Mouse (Mus musculus): ENCODE measurements around the gene Snx18.

Snx18 gene

DNA sequence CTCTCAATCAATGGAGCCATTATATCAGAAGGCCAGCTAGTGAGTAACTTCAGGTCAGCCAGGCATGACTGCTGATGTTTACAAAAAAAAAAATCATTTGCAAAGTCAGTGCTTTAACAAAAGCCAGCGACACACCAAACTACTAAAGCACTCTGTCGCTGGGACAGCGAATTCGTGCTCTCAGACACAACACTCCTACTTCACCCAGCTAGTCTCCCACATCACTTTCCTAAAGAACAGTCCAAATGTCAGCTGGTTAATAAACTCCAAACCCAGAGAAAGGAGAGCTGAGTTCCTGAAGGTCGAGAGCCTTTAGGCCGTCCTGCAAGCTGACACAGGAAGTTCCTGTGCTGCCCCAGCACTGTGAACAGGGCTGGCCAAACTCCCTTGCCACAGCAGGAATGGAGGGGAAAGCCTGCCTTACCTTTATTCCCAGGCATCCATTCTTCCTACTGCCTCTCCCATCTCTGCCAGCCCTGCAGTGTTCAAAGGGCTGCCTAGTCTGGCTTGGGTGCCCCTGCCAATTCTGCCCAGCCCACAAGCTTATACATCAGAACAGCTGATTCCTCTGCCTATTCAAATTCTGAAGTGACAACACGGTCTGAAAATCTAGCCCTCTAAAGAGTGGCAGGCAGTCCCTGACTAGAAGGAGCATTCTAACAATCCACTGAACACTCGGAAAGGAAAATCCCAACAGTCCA is 2.2 kb downstream of the Snx18 start:
- DNase-seq (ENCODE audit: low read depth, low spot score) = peak; percentile 74

DNA sequence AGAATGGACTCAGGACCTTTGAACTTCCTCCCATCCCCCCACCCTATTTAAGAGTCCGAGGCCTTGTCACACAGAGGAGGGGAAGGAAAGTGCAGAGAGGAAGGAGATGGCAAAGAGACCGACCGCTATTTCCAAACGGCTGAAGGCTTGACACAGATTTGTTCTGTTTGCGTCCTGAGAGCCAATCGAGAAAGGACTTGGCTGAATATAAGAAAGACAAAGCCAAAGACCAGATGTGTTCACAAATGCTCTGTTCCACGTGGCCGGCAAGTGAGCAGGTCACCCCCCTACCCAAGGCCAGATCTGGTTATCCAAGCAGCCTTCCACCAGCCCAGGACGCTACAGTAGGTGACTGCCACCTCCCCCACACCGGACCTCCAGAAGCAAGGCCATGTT is 2.8 kb downstream of the Snx18 start:
- peak; percentile 71 for DNase-seq (ENCODE audit: low read depth, low spot score)

DNA sequence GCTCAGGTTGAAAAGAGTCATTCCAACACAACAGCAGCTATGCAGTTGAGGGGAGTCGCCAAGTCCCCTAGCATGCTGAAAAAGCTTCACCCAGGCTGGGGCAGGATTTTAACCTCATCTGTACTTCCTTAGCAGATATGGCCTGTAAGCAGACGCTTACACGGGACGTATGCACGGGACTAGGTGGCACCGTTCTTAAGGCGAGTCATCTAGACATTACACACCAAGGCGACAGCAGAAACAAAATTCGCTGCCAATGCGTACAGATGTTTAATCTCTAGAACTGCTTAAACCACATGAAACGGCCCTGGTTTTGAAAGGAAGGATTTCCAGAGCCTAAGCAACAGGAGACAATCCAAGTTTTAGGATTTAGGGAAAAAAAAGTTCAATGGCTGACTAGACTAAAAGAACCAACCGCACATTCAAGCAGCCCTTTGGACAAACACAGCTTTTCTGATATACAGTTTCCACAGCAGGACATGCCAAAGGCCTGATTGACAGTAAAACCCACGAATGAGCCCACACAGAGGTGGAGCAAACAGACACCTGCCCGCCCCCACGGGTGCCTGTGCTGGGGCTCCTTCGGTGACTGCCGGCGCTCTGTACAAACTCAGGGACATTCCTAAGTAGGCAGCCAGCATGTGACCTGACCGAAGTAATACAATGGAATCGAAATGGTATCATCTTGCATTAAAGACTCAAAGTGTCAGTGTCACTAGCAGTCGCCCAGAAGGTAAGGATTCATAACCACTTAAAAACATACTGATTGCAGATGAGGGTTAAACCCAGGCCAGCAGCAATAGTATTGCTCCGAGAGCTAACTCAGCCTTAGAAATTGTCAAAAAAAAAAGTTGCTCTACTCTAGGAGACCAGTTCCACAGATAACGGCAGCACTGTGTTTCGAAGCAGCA is 3.5 kb downstream of the Snx18 start:
- DNase-seq (ENCODE audit: low read depth, low spot score) = peak; percentile 88

DNA sequence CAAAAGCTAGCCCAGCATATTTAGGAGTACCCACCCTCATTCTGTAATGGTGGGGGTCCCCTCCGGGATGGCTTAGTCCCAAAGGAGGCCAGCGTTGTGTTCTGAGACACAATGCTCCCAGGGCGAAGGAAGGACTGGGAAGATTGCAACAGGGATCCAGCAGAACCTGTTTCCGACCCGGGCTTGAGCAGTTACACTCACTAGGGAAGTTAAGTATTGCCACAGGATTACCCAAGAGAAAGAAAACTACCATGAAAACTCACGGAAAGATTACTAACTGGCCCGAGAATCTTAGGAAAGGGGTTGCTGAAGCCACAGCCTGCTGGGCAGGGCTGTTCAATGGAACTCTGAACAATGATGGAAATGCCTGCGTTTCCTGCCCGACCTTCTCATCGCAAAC is 4.5 kb downstream of the Snx18 start:
- DNase-seq (ENCODE audit: low read depth, low spot score) = no peak

DNA sequence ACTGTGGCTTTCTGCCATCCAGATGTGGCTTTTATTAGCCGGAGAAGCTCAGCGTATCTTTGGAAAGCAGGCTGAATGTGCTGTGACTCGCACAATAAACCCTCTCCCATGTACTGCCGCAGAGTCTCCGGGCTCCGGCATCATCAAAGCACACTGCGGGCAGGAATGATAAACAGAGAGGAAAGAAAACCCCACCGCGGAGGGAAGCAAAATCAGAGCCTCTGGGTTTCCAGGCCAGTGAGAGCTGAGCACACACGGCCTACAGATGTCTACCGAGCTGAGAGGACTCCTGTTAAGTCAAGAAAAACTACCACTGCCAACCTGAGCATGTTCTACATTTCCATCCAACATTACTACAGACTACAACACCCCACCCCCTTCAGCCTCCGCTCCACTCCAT is 5.0 kb downstream of the Snx18 start:
- DNase-seq (ENCODE audit: low read depth, low spot score) = no peak

DNA sequence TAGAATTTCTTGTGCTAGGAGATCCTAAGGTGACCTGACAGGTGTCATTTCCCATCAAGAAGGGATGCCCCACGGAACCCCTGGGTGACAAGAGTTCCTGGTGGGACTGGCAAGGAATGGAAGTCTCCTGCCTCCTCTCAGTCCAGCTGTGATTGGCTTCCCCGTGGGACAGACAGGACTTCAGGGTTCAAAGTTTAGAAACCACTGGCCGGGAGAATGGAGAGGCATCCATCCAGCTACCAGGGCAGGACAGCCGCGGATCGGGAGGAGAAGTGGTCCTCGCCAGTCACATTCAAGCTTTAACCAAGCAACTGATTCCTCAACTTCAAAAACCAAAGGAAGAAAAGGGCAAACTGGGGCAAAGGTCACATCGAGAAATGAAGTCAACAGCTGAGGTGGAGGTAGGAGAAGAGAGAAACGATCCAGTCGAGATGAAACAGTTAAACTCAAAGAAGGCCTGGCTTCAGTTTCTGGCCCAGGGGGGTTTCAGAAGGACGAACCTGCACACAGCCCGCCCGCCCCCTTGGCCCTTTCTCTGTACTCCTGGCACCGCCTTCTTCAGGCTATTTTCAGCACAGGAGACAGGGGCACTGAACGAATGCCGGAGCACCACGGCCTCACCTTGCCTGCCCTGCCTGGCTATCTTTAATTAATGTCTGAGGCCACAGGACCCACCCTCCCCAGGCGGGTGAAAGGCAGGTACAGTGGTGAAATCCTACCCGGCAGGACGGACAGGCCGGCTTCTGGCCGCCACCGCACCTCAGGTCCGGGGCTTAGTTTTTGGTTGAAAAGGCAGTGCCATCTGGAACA is 6.0 kb downstream of the Snx18 start:
- DNase-seq (ENCODE audit: low read depth, low spot score) = no peak

DNA sequence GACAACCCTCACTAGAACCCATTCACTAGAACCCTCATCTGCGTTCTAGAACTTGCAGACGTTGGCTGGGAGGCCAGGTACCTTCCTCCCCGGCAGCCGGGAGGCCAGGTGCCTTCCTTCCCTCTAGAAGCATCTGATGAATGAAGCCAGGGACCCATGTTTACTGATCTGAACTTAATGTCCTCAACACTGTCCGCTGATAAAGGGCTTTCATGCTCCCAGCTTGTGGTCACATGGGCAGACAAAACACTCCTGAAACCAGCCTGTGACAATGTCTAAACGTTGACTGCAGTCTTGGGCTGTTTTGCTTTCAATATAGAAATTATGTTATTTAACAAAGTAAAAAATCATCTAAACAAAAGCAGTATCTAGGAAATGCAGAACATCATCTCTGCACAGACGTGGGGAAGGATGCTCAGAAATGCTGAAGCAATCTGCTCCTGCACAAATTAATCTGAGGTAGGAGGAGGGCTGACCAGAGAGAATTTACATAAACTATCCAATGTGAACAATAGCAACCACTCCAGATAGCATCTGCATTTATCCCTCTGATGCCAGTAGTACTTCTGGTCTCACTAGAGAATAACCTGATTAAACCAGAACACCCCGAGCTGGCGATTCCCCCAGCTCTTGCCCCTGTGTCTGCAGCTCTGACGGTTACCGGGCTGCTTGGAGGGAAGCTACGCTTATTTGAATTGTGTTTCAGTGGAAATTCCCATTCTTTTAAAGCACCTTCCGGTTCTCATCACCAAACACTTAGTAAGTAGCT is 7.4 kb downstream of the Snx18 start:
- no peak for DNase-seq (ENCODE audit: low read depth, low spot score)

DNA sequence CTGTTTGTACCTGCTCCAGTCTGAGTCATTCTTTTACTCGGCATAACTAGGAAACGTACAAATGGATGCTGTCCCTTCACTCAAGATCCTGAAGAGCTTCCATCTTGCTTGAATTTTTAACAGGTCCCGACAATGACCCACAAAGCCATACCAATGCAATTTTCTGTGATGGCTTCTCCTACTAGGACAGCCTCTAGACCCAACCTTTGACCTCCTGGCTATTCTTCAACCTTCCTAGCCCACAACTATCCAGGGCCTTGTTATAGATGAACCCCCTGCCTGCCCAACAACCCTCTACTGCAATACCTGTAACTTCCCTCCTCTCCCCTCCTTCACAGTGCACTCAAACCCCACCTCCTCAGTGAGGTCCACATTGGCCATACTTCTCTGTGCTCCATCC is 8.9 kb downstream of the Snx18 start:
- no peak for DNase-seq (ENCODE audit: low read depth, low spot score)

DNA sequence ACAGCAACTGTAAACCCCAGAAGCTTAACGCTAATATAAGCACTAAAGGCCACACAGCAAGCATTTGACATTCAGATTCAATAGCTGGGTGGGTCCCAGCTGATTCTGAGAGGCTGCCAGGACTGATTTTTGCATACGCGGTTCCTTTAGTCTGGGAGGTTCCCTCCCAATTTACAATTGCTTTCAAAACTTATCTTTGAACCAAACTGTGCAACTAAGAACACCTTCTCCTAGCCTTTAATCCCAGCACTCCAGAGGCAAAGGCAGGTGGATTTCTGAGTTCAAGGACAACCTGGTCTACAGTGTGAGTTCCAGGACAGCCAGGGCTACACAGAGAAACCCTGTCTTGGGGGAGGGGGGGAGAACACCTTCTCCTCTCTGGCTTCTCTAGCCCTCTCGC is 10.5 kb downstream of the Snx18 start:
- no peak for DNase-seq (ENCODE audit: low read depth, low spot score)

DNA sequence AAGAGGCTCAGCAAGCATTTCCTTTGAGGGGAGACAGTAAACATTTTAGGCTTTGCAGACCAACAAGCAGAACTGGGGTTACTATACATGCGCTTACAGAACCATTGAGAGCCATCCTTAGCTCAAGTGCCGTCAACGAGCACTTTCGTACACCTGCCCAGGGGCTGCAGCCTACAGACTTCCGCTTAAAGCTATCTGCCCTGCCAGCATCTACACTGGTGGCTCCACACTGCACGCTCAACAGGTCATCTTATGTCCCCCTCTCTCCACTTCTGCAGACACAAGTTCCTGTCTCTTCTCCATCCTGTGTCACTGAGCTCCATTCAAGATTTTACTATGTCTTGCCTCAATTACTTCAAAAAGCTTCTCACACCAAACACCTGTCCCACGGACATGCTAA is 11.0 kb downstream of the Snx18 start:
- no peak for DNase-seq (ENCODE audit: low read depth, low spot score)

DNA sequence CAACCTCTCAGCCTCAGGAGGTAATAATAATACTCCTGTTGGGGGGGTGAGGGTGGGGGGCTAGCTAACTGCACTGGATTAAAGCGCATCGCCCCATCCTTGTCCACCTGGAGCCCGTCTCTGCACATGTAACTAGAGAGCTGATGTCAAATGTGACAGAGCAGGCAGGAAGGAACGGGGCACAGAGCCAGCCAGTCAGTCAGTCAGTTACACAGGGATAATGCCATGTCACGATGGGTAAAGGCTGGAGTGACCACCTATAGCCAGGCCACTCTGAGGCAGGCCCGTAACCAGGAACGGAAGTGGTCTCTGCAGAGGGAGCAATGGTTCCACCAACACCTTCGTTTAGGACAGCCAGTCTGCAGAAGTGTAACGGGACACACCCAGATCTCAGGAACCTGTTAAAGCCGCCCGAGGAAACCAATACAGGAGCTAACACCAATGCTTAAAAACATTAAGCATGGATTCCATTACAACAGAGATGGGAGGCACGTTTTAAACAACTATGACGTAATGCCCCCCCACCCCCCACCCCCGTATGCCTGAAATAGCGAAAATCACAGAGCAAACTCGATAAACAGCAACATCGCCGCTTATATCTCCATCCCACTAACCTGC is 11.5 kb downstream of the Snx18 start:
- no peak for DNase-seq (ENCODE audit: low read depth, low spot score)

DNA sequence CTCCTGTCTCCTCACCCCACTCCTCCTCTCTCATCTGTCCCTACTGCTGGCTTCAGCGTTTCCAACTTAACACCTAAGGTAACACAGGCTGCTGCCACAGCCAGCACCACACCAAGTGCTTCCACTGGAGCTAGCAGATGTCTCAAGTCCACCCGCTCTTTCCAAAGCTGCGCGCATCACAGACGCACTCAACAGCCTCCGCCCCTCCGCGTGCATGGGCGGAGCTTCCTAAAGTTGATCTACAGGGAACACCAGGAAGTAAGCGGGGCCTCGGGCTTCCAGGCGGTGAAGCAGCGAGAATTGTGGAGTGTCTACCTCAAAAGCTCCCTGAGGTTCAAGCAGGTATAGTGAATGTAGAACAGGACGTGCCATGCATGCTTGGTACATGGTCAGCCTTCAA is 12.2 kb downstream of the Snx18 start:
- no peak for DNase-seq (ENCODE audit: low read depth, low spot score)

DNA sequence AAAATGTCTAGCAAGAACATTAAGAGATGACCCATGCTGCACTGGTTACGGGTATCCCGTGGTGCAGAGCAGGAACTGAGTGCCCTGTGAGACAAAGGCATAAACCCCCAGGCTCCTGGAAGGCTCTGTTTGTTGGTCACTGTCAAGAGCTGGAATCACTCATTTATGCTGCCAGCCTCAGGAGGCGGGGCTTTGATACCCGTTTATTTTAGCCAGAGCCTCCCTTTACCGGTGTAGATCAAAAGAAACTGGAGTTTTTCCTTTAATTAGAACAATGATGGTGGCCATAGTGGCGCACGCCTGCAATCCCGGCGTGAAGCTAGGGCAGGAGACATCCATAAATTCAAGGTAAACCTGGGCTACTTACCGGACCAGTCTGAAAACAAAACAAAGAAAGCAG is 12.7 kb downstream of the Snx18 start:
- DNase-seq (ENCODE audit: low read depth, low spot score) = no peak

DNA sequence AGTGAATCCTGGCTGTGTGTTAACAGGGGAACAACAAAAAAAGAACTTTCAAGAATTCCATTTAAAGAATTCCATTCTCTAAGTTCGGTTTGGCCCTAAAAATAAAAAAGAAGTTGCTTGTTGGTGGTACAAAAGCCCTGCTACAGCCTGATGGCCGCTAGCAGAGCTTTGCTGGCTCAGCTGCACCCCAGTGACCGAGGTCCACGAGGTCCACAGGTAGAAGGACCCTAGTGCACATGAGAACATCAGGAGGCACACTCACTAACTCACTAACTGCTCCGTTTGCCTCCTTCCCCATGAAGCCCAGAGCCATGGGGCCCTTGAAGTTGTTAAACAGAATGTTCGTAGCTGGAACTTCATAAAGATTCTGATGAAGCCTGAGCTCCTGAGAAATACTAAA is 14.0 kb downstream of the Snx18 start:
- DNase-seq (ENCODE audit: low read depth, low spot score) = no peak

DNA sequence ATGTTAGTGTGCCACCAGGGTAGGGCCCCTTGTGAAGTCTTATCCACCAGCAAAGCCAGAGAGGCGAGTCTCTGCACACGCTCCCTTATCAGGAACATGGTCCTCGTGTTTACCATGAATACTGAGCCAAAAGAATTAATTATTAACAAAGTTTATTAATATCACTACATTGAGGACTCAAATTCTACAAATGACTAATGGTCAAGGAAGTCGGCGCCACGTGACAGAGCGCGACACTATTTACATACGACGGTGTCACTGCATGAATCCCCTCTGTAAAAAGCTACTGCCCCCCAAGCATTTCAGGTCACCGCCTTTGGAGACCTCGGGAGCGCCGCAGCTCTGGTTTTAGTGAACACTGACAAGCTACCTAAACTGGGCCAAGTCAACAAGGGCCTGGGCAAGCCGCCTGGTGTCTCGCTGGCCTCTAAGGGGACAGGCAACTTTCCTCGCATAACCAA is 15.5 kb downstream of the Snx18 start:
- no peak for DNase-seq (ENCODE audit: low read depth, low spot score)

DNA sequence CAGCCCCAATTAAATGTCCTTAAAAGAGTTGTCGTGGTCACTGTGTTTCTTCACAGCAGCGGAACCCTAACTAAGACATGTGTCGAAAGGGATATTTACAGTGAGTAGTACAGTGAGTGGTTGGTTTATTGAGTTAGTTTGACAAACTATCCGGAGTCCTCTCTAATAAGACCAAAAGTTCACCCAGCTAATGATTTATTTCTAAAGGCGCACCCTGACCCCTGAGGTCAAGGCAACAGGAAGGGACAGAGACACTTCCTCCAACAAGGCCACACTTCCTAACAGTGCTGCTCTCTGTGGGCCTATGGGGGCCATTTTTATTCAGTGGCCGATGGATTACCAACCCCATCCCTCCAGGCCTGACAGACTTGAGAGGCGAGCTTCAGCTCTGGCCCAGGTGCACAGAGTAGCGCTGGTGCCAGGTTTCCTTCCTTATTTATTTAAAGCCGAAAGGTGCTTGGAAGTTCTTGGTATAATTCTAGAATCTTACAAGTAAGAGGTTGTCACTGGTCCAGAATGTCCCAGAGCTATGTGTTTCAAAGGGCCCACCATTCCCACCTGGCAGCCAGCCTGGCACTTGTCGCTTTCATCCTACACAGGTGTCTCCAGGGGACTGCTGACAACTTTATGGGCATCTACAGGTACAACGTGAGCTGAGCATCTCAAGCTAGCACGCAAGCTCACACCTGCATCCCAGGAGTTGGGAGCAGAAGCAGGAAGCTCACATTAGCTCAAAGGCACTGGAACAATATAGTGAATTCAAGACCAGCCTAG is 16.3 kb downstream of the Snx18 start:
- no peak for DNase-seq (ENCODE audit: low read depth, low spot score)

DNA sequence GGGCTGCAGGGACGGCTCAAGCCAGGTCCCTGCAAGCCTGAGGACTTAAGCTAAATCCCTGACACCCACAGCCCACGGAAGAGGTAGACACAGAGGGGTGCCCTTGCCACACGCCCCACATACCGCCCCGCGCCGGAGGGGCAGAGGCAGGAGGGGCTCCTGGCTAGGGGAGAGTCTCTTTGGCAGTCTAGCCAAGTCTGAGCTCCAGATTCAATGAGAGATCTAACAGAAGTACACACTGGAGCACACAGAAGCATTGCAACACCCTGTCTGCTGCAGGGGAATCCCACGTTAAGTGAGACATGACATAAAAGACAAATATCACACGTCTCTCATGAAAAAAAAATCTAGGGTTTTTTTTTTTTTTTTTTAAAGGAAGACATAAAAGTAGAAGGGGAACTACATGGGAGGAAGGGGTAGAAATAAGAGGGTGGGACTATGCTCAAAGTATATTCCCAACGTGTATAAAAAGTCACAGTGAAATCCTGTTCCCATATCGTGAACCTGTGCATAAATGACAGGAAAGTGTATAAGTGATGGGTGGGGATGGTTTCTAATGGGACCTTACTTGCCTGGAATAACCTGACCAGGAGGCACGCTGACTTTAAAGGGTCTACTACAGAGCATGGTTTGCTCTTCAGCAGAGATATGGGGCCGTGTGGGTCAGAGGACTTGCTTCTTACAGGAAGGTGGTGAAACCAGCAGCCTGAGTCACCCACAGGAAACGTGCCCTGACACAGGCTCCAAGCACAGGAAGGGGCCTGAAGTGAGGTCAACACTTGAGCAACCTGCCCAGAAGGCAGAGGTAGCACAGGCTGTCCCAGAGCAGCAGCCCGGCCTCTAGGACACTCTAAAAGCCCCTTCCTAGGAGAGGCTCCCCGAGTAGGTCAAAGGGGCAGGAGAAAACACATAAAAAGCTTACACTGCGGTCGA is 17.6 kb downstream of the Snx18 start:
- DNase-seq (ENCODE audit: low read depth, low spot score) = peak; percentile 70

DNA sequence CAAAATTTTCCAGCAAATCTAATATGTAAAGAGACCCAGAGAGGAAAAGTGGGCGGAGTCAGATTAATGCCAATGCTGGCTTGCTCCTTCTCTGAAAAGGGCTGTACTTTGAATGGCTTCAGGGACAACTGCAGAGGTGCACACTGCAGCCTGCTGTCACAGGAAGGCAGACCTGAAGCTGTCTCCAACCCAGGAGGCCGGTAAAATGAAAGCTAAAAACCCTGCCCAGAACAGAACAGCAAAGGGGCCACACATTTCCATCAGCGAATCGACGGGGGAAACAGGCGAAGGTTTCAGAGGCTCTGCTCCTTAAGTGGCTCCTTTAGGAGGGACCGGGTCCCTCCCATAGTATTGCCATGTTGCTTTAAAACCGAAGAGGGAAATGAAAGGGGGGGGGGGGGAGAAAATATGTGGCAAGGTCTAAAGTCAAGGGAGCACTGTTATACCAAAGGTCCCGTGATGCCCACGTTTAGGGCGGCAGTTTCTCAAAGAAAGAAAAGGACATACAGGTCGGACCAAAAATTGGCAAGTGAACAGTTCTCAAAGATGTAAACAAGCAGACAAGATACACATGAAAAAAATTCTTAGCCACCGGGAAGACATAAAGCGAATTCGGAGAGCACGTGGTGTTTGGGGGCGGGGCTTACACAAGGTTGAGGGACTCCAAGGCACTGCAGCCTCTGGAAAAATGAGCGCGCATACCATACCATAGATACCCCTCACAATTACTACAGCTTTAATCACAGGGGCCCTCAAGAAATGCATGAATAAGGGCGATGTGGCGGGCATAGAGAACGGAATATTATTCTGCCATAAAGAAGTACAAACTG is 18.4 kb downstream of the Snx18 start:
- DNase-seq (ENCODE audit: low read depth, low spot score) = no peak

Data from A20 (cell line).